Mouse (Mus musculus) ovary, adult 2 months (tissue): Measurements from ENCODE around the gene Slc8b1. TPM values are rescaled to one million over a fixed set of nuclear protein-coding genes. Genes with fewer than 3 reads are reported as not detected.

ENCODE experiments used
- polyA plus RNA-seq: library from polyadenylated mRNA; depleted of rRNA; stranded (reverse); fragments of >200 nt; gene quantifications from 2 replicates; pipeline ENCODE4 v1.2.3, GENCODE M21; 2012; rRNA removed

Slc8b1 gene
- polyA plus RNA-seq = 36.4 and 42.5 TPM in 2 replicates

DNA sequence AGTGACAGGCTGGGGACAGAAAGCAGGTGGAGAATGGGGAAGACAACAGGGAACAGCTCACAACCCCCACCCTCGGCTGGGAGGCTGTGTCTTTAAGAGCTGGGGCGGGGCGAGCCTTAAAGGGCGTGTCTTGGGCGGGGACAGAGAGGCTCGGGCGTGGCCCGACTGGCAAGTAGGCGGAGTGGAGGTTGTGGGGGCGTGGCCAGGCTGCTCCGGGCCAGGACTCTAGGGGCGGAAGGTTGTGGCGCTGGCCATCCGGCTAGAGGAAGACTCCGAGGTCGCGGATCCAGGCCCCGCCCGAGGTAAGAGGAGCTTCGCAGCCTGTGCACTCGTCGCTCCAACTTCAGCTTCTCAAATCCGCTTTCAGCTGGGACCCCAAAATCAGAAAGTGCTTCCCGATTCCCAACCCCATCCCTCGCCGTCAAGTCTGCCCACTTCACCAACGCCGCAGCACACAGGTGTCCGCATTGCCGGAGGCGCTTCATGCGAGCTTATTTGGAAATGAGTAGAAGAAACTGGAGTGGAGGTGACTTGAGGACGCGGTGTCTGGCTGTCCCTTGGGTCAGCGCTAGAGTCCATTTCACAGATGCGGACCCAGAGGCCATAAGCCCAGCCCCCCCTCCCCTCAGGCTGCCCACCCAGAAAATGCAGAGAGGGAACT is at the start of gene Slc8b1:
Gene Slc8b1 (plus strand): TSS at position 187 of the 661 bp plus-strand sequence.

DNA sequence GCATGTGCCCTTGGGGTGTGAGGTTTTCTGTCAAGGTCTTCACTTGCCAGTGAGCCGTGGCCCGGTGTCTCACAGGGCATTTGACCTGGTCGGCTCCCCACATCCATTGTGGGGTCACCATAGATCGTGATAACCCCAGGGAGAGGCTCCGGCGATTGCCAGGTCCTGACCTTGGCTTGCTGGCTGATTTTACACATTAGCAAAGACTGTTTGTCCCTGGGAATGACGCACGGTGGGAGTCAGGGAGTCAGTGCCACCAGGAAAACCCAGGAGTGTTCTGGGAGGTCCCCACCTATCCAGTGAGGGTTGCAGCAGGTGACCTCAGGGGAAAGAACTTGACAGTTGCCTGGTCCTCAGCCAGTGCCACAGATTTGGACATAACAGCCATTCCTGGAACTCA is 38.2 kb upstream of the Slc8b1 start, which contains the start of gene Sdsl:
Gene Sdsl (minus strand): TSS at position 41 of the 400 bp plus-strand sequence.

GRCm38 (mm10) chr5:120476296-120476695 is 34.7 kb upstream of the Slc8b1 start, which contains the start of gene Sds:
Sds (plus strand) TSS chr5:120476526.

GRCm38 (mm10) chr5:120503144-120503795 is 7.7 kb upstream of the Slc8b1 start, which contains the start of gene Plbd2:
Plbd2 (minus strand) TSS chr5:120503625.

Other genes starting within 250 kb of the Slc8b1 start
- gene Lhx5, start 79.5 kb upstream of the Slc8b1 start, polyA plus RNA-seq = 0.06 and 0.09 TPM in 2 replicates
- gene Sdsl, start 38.4 kb upstream of the Slc8b1 start, polyA plus RNA-seq = 41.6 and 44.9 TPM in 2 replicates
- 0.60 and 1.2 TPM in 2 replicates for gene Sds, start 34.6 kb upstream of the Slc8b1 start, polyA plus RNA-seq
- 74.1 and 75.6 TPM in 2 replicates for gene Plbd2, start 7.5 kb upstream of the Slc8b1 start, polyA plus RNA-seq
- 70.8 and 89.3 TPM in 2 replicates for gene Tpcn1, start 77.5 kb downstream of the Slc8b1 start, polyA plus RNA-seq
- gene Iqcd, start 77.8 kb downstream of the Slc8b1 start, polyA plus RNA-seq = 3.8 and 4.6 TPM in 2 replicates
- gene Rita1, start 101.4 kb downstream of the Slc8b1 start, polyA plus RNA-seq = 20.3 and 23.6 TPM in 2 replicates
- 61.9 and 63.9 TPM in 2 replicates for gene Ddx54, start 101.6 kb downstream of the Slc8b1 start, polyA plus RNA-seq
- gene Cfap73, start 123.1 kb downstream of the Slc8b1 start, polyA plus RNA-seq = 0.47 and 1.3 TPM in 2 replicates
- 6.8 and 19.2 TPM in 2 replicates for gene Rasal1, start 137.6 kb downstream of the Slc8b1 start, polyA plus RNA-seq
- 26.3 and 31.9 TPM in 2 replicates for gene Dtx1, start 200.8 kb downstream of the Slc8b1 start, polyA plus RNA-seq
- 9.6 and 9.9 TPM in 2 replicates for gene Oas2, start 238.7 kb downstream of the Slc8b1 start, polyA plus RNA-seq